Mouse (Mus musculus): Measurements from ENCODE around the gene Tmem233. TPM values are rescaled to one million over a fixed set of nuclear protein-coding genes. Genes with fewer than 3 reads are reported as not detected.

The Tmem233 gene
- polyA plus RNA-seq, 1 experiment from 2014 or later = not detected

GRCm38 (mm10) chr5:116024327-116024739 lies 58.7 kb downstream of the Tmem233 start, which contains the start of gene Prkab1:
Prkab1 (minus strand) TSS chr5:116024508.
- peak within 1 kb of the TSS; percentile 81 for H3K27ac ChIP-seq
- peak within 1 kb of the TSS; percentile 84 for H3K4me3 ChIP-seq

GRCm38 (mm10) chr5:116023821-116024284 lies 59.2 kb downstream of the Tmem233 start:
- Histone ChIP-seq H3K27ac (peak overlapping the region; percentile 81), H3K4me3 (peak overlapping the region; percentile 84), H3K27me3 (no peaks in the 10 kb centered on the region), H3K9ac (peak overlapping the region; percentile 84), H3K9me3 (replicated peaks) (no peaks in the 10 kb centered on the region), H3K36me3 (peaks cover 36% of the 10 kb centered on the region), H3K4me2 (replicated peaks) (peak overlapping the region; percentile 94), H3K4me1 (peaks cover 13% of the 10 kb centered on the region)
- ATAC-seq (ENCODE audit: low FRiP score) = peak; percentile 72
- WGBS = under 1% methylated on average over 28 of the region's 28 CpGs

More at GRCm38 (mm10) chr5:116024327-116024739, 58.7 kb downstream of the Tmem233 start, which contains the start of gene Prkab1:
- Histone ChIP-seq H3K9me3 (replicated peaks) (no peaks in the 10 kb centered on the region), H3K36me3 (peaks cover 31% of the 10 kb centered on the region), H3K27me3 (no peaks in the 10 kb centered on the region), H3K4me2 (replicated peaks) (peak within 1 kb of the TSS; percentile 94), H3K9ac (peak within 1 kb of the TSS; percentile 84), H3K4me1 (peaks cover 13% of the 10 kb centered on the region)
- under 1% methylated on average over 35 of the region's 46 CpGs for WGBS
- peak; percentile 98 for ATAC-seq (ENCODE audit: low FRiP score)

- 0 out of 2 replicates have a peak overlapping the region, but pooled peaks have one; percentile 23 for H3K27ac ChIP-seq
- H3K4me2 ChIP-seq (replicated peaks) = peak overlapping the region; percentile 94
- H3K9me3 ChIP-seq (replicated peaks) = no peaks in the 10 kb centered on the region
- H3K36me3 ChIP-seq = peaks cover 41% of the 10 kb centered on the region
- H3K4me1 ChIP-seq = peaks cover 13% of the 10 kb centered on the region
- no peak for ATAC-seq (ENCODE audit: low FRiP score)
- peak overlapping the region; percentile 84 for H3K4me3 ChIP-seq
- no peaks in the 10 kb centered on the region for H3K27me3 ChIP-seq
- peak overlapping the region; percentile 84 for H3K9ac ChIP-seq
- 40% methylated on average over 8 of the region's 8 CpGs for WGBS
Observed at GRCm38 (mm10) chr5:116023251-116023661, 59.8 kb downstream of the Tmem233 start.

GRCm38 (mm10) chr5:116022658-116023200 lies 60.3 kb downstream of the Tmem233 start:
- H3K4me3 ChIP-seq = peak overlapping the region; percentile 84
- H3K27me3 ChIP-seq = no peaks in the 10 kb centered on the region
- WGBS = 87% methylated on average over 7 of the region's 7 CpGs
- no peaks in the 10 kb centered on the region for H3K9me3 ChIP-seq (replicated peaks)
- ATAC-seq (ENCODE audit: low FRiP score) = no peak
- peaks cover 46% of the 10 kb centered on the region for H3K36me3 ChIP-seq
- peaks cover 13% of the 10 kb centered on the region for H3K4me1 ChIP-seq
- H3K4me2 ChIP-seq (replicated peaks) = peak overlapping the region; percentile 94
- no peak overlapping the region; the same call in 1 of the 2 replicates for H3K9ac ChIP-seq
- no peak overlapping the region for H3K27ac ChIP-seq

- no peaks in the 10 kb centered on the region for H3K9me3 ChIP-seq (replicated peaks)
- no peak for ATAC-seq (ENCODE audit: low FRiP score)
- no peak overlapping the region for H3K27ac ChIP-seq
- H3K36me3 ChIP-seq = peaks cover 52% of the 10 kb centered on the region
- H3K27me3 ChIP-seq = no peaks in the 10 kb centered on the region
- H3K9ac ChIP-seq = no peak overlapping the region
- WGBS = 93% methylated on average over 12 of the region's 12 CpGs
- no peak overlapping the region for H3K4me3 ChIP-seq
- H3K4me2 ChIP-seq (replicated peaks) = no peak overlapping the region
- peaks cover 13% of the 10 kb centered on the region for H3K4me1 ChIP-seq
Observed at GRCm38 (mm10) chr5:116022131-116022530, 60.9 kb downstream of the Tmem233 start.

- ATAC-seq (ENCODE audit: low FRiP score) = no peak
- Histone ChIP-seq H3K27me3 (no peaks in the 10 kb centered on the region), H3K9ac (no peak overlapping the region), H3K4me1 (peaks cover 13% of the 10 kb centered on the region), H3K27ac (no peak overlapping the region), H3K36me3 (peaks cover 58% of the 10 kb centered on the region), H3K4me3 (no peak overlapping the region; the same call in 1 of the 2 replicates), H3K9me3 (replicated peaks) (no peaks in the 10 kb centered on the region), H3K4me2 (replicated peaks) (no peak overlapping the region)
- WGBS = 94% methylated on average over 14 of the region's 14 CpGs
Observed at GRCm38 (mm10) chr5:116021552-116021951, 61.5 kb downstream of the Tmem233 start.

- no peak overlapping the region for H3K4me2 ChIP-seq (replicated peaks)
- H3K36me3 ChIP-seq = peaks cover 80% of the 10 kb centered on the region
- WGBS = 78% methylated on average over 11 of the region's 11 CpGs
- no peak overlapping the region for H3K9ac ChIP-seq
- no peak overlapping the region for H3K4me3 ChIP-seq
- peaks cover 13% of the 10 kb centered on the region for H3K4me1 ChIP-seq
- no peaks in the 10 kb centered on the region for H3K9me3 ChIP-seq (replicated peaks)
- H3K27ac ChIP-seq = no peak overlapping the region
- H3K27me3 ChIP-seq = no peaks in the 10 kb centered on the region
- ATAC-seq (ENCODE audit: low FRiP score) = no peak
Observed at GRCm38 (mm10) chr5:116019371-116019770, 63.7 kb downstream of the Tmem233 start.

- no peaks in the 10 kb centered on the region for H3K9me3 ChIP-seq (replicated peaks)
- peaks cover 12% of the 10 kb centered on the region for H3K4me1 ChIP-seq
- ATAC-seq (ENCODE audit: low FRiP score) = no peak
- H3K27ac ChIP-seq = no peak overlapping the region
- H3K4me3 ChIP-seq = no peak overlapping the region
- 89% methylated on average over 6 of the region's 6 CpGs for WGBS
- H3K27me3 ChIP-seq = no peaks in the 10 kb centered on the region
- no peak overlapping the region for H3K4me2 ChIP-seq (replicated peaks)
- peaks cover 86% of the 10 kb centered on the region for H3K36me3 ChIP-seq
- H3K9ac ChIP-seq = no peak overlapping the region
Observed at GRCm38 (mm10) chr5:116018784-116019183, 64.3 kb downstream of the Tmem233 start.

GRCm38 (mm10) chr5:116018196-116018595 lies 64.8 kb downstream of the Tmem233 start:
- WGBS = 94% methylated on average over 9 of the region's 9 CpGs
- Histone ChIP-seq H3K4me1 (peaks cover 6% of the 10 kb centered on the region), H3K9me3 (replicated peaks) (no peaks in the 10 kb centered on the region), H3K27ac (no peak overlapping the region), H3K27me3 (no peaks in the 10 kb centered on the region), H3K9ac (no peak overlapping the region), H3K36me3 (peaks cover 91% of the 10 kb centered on the region), H3K4me2 (replicated peaks) (no peak overlapping the region), H3K4me3 (no peak overlapping the region)
- ATAC-seq (ENCODE audit: low FRiP score) = no peak

- H3K27ac ChIP-seq = no peak overlapping the region
- no peak overlapping the region for H3K4me2 ChIP-seq (replicated peaks)
- peaks cover 98% of the 10 kb centered on the region for H3K36me3 ChIP-seq
- no peaks in the 10 kb centered on the region for H3K4me1 ChIP-seq
- H3K27me3 ChIP-seq = no peaks in the 10 kb centered on the region
- H3K9me3 ChIP-seq (replicated peaks) = no peaks in the 10 kb centered on the region
- no peak for ATAC-seq (ENCODE audit: low FRiP score)
- no peak overlapping the region for H3K9ac ChIP-seq
- H3K4me3 ChIP-seq = no peak overlapping the region
- WGBS = 95% methylated on average over 8 of the region's 8 CpGs
Observed at GRCm38 (mm10) chr5:116017391-116017790, 65.7 kb downstream of the Tmem233 start.

- no peak overlapping the region for H3K4me2 ChIP-seq (replicated peaks)
- H3K4me1 ChIP-seq = no peaks in the 10 kb centered on the region
- no peaks in the 10 kb centered on the region for H3K27me3 ChIP-seq
- no peak overlapping the region for H3K27ac ChIP-seq
- H3K36me3 ChIP-seq = peaks cover 92% of the 10 kb centered on the region
- no peak overlapping the region for H3K9ac ChIP-seq
- H3K9me3 ChIP-seq (replicated peaks) = no peaks in the 10 kb centered on the region
- H3K4me3 ChIP-seq = no peak overlapping the region
- ATAC-seq (ENCODE audit: low FRiP score) = no peak
- 94% methylated on average over 5 of the region's 5 CpGs for WGBS
Observed at GRCm38 (mm10) chr5:116016542-116016941, 66.5 kb downstream of the Tmem233 start.

- WGBS = 93% methylated on average over 11 of the region's 11 CpGs
- peaks cover 69% of the 10 kb centered on the region for H3K36me3 ChIP-seq
- ATAC-seq (ENCODE audit: low FRiP score) = no peak
Observed at GRCm38 (mm10) chr5:116014237-116014636, 68.8 kb downstream of the Tmem233 start.

GRCm38 (mm10) chr5:116013821-116014220 lies 69.2 kb downstream of the Tmem233 start:
- H3K4me3 ChIP-seq = no peak overlapping the region
- H3K4me2 ChIP-seq (replicated peaks) = no peak overlapping the region
- WGBS = 84% methylated on average over 8 of the region's 8 CpGs
- no peak overlapping the region for H3K27ac ChIP-seq
- no peak overlapping the region for H3K9ac ChIP-seq
- no peaks in the 10 kb centered on the region for H3K27me3 ChIP-seq
- no peaks in the 10 kb centered on the region for H3K9me3 ChIP-seq (replicated peaks)
- peaks cover 65% of the 10 kb centered on the region for H3K36me3 ChIP-seq
- no peaks in the 10 kb centered on the region for H3K4me1 ChIP-seq
- no peak for ATAC-seq (ENCODE audit: low FRiP score)

More at GRCm38 (mm10) chr5:116014237-116014636, 68.8 kb downstream of the Tmem233 start:
- no peak overlapping the region for H3K4me3 ChIP-seq
- H3K27ac ChIP-seq = no peak overlapping the region
- H3K9me3 ChIP-seq (replicated peaks) = no peaks in the 10 kb centered on the region
- H3K4me2 ChIP-seq (replicated peaks) = no peak overlapping the region
- H3K4me1 ChIP-seq = no peaks in the 10 kb centered on the region
- H3K9ac ChIP-seq = no peak overlapping the region
- H3K27me3 ChIP-seq = no peaks in the 10 kb centered on the region
